Mouse (Mus musculus) cerebral cortex, adult 2 months (tissue): Measurements from ENCODE around the gene Bbs9.

Source experiments
- WGBS: fragments of 180-500 bp; shearing (Covaris S2); methylation state at CpG from one replicate; pipeline ENCODE4 v1.1.7; 2018; 5-methylcytosine and 5-hydroxymethylcytosine counted together

Bbs9 gene

GRCm38 (mm10) chr9:22632800-22633485, 157.4 kb downstream of the Bbs9 start:
- WGBS, result 90% methylated on average over 9 of the region's 9 CpGs

- 95% methylated on average over 5 of the region's 5 CpGs for WGBS
Measured at GRCm38 (mm10) chr9:22638502-22638901, 163.0 kb downstream of the Bbs9 start.

- WGBS, result 35% methylated on average over 13 of the region's 13 CpGs
Measured at GRCm38 (mm10) chr9:22640683-22641431, 165.3 kb downstream of the Bbs9 start.

GRCm38 (mm10) chr9:22645844-22646390, 170.4 kb downstream of the Bbs9 start:
- 90% methylated on average over 6 of the region's 6 CpGs for WGBS

- WGBS, result 94% methylated on average over 3 of the region's 3 CpGs
Measured at GRCm38 (mm10) chr9:22646461-22646860, 170.9 kb downstream of the Bbs9 start.

GRCm38 (mm10) chr9:22648163-22648562, 172.6 kb downstream of the Bbs9 start:
- 92% methylated on average over 3 of the region's 3 CpGs for WGBS

GRCm38 (mm10) chr9:22649606-22650005, 174.1 kb downstream of the Bbs9 start:
- WGBS, result 86% methylated on average over 10 of the region's 10 CpGs

GRCm38 (mm10) chr9:22650781-22651180, 175.3 kb downstream of the Bbs9 start:
- 92% methylated on average over 1 of the region's 1 CpGs for WGBS

- 98% methylated on average over 3 of the region's 3 CpGs for WGBS
Measured at GRCm38 (mm10) chr9:22651619-22652018, 176.1 kb downstream of the Bbs9 start.

GRCm38 (mm10) chr9:22654726-22655393, 179.3 kb downstream of the Bbs9 start:
- 68% methylated on average over 11 of the region's 11 CpGs for WGBS

- WGBS, result 93% methylated on average over 5 of the region's 5 CpGs
Measured at GRCm38 (mm10) chr9:22657216-22657615, 181.7 kb downstream of the Bbs9 start.

GRCm38 (mm10) chr9:22665155-22665554, 189.6 kb downstream of the Bbs9 start:
- WGBS, result 86% methylated on average over 8 of the region's 8 CpGs

- 91% methylated on average over 2 of the region's 2 CpGs for WGBS
Measured at GRCm38 (mm10) chr9:22672937-22673336, 197.4 kb downstream of the Bbs9 start.

GRCm38 (mm10) chr9:22677132-22677829, 201.8 kb downstream of the Bbs9 start:
- 95% methylated on average over 7 of the region's 7 CpGs for WGBS

- 77% methylated on average over 4 of the region's 4 CpGs for WGBS
Measured at GRCm38 (mm10) chr9:22677997-22678396, 202.5 kb downstream of the Bbs9 start.

- 70% methylated on average over 4 of the region's 4 CpGs for WGBS
Measured at GRCm38 (mm10) chr9:22678496-22678895, 203.0 kb downstream of the Bbs9 start.

GRCm38 (mm10) chr9:22679485-22679884, 204.0 kb downstream of the Bbs9 start:
- WGBS, result 91% methylated on average over 4 of the region's 4 CpGs

GRCm38 (mm10) chr9:22680031-22680430, 204.5 kb downstream of the Bbs9 start:
- 79% methylated on average over 12 of the region's 12 CpGs for WGBS

GRCm38 (mm10) chr9:22680484-22680883, 205.0 kb downstream of the Bbs9 start:
- WGBS, result 46% methylated on average over 1 of the region's 1 CpGs

- 67% methylated on average over 3 of the region's 3 CpGs for WGBS
Measured at GRCm38 (mm10) chr9:22683786-22684185, 208.3 kb downstream of the Bbs9 start.

GRCm38 (mm10) chr9:22686765-22687472, 211.4 kb downstream of the Bbs9 start:
- WGBS, result 82% methylated on average over 6 of the region's 6 CpGs
